Mouse (Mus musculus) G1E (cell line): ENCODE measurements around the gene Car9.

Source experiments
- CTCF ChIP-seq: IDR thresholded peaks from 2 replicates; pipeline ENCODE4 v1.5.1; 2012; ENCODE audit warnings: low read depth, low read length, inconsistent platforms, mixed read lengths
- GATA2 ChIP-seq: IDR thresholded peaks from 2 replicates; pipeline ENCODE4 v1.6.1; 2012; ENCODE audit warnings: low read depth, low read length, inconsistent platforms, borderline replicate concordance

GRCm38 (mm10) chr4:43478906-43479832 is 27.6 kb upstream of the Car9 start:
- TF ChIP-seq CTCF (no peak), GATA2 (no peak)
